Mouse (Mus musculus): Measurements from ENCODE around the gene Tmem52. TPM values are rescaled to one million over a fixed set of nuclear protein-coding genes. Genes with fewer than 3 reads are reported as not detected.

Gene Tmem52
- 1.1 TPM for polyA plus RNA-seq (2014; fragmentation: Illumina TruSeq; extraction: RNeasy Lipid Tissue Mini Kit (QIAGEN cat#74804); ENCODE audit: insufficient read depth, low read depth, low replicate concordance)

GRCm38 (mm10) chr4:155468952-155469351 lies at the start of gene Tmem52:
Tmem52 (plus strand) TSS chr4:155469114.

GRCm38 (mm10) chr4:155490990-155491504 lies 22.1 kb downstream of the Tmem52 start, which contains the start of gene Gnb1:
Gnb1 (plus strand) TSS chr4:155491361.

Other genes with a start within 250 kb of the Tmem52 start
- 36.4 TPM for gene Ski, start 246.5 kb upstream of the Tmem52 start, polyA plus RNA-seq (2014; fragmentation: Illumina TruSeq; extraction: RNeasy Lipid Tissue Mini Kit (QIAGEN cat#74804); ENCODE audit: insufficient read depth, low read depth, low replicate concordance)
- gene Faap20, start 219.3 kb upstream of the Tmem52 start, polyA plus RNA-seq (2014; fragmentation: Illumina TruSeq; extraction: RNeasy Lipid Tissue Mini Kit (QIAGEN cat#74804); ENCODE audit: insufficient read depth, low read depth, low replicate concordance) = 38.7 TPM
- gene Prkcz, start 107.8 kb upstream of the Tmem52 start, polyA plus RNA-seq (2014; fragmentation: Illumina TruSeq; extraction: RNeasy Lipid Tissue Mini Kit (QIAGEN cat#74804); ENCODE audit: insufficient read depth, low read depth, low replicate concordance) = 28.0 TPM
- gene Gabrd, start 71.0 kb upstream of the Tmem52 start, polyA plus RNA-seq (2014; fragmentation: Illumina TruSeq; extraction: RNeasy Lipid Tissue Mini Kit (QIAGEN cat#74804); ENCODE audit: insufficient read depth, low read depth, low replicate concordance) = 0.35 TPM
- gene Cfap74, start 59.9 kb upstream of the Tmem52 start, polyA plus RNA-seq (2014; fragmentation: Illumina TruSeq; extraction: RNeasy Lipid Tissue Mini Kit (QIAGEN cat#74804); ENCODE audit: insufficient read depth, low read depth, low replicate concordance) = 2.1 TPM
- 229 TPM for gene Gnb1, start 22.2 kb downstream of the Tmem52 start, polyA plus RNA-seq (2014; fragmentation: Illumina TruSeq; extraction: RNeasy Lipid Tissue Mini Kit (QIAGEN cat#74804); ENCODE audit: insufficient read depth, low read depth, low replicate concordance)
- 65.4 TPM for gene Nadk, start 93.3 kb downstream of the Tmem52 start, polyA plus RNA-seq (2014; fragmentation: Illumina TruSeq; extraction: RNeasy Lipid Tissue Mini Kit (QIAGEN cat#74804); ENCODE audit: insufficient read depth, low read depth, low replicate concordance)
- gene Slc35e2, start 132.3 kb downstream of the Tmem52 start, polyA plus RNA-seq (2014; fragmentation: Illumina TruSeq; extraction: RNeasy Lipid Tissue Mini Kit (QIAGEN cat#74804); ENCODE audit: insufficient read depth, low read depth, low replicate concordance) = 2.7 TPM
- 47.0 TPM for gene Cdk11b, start 155.7 kb downstream of the Tmem52 start, polyA plus RNA-seq (2014; fragmentation: Illumina TruSeq; extraction: RNeasy Lipid Tissue Mini Kit (QIAGEN cat#74804); ENCODE audit: insufficient read depth, low read depth, low replicate concordance)
- gene Gm10563, start 176.3 kb downstream of the Tmem52 start, polyA plus RNA-seq (2014; fragmentation: Illumina TruSeq; extraction: RNeasy Lipid Tissue Mini Kit (QIAGEN cat#74804); ENCODE audit: insufficient read depth, low read depth, low replicate concordance) = not detected
- 18.4 TPM for gene Mmp23, start 184.3 kb downstream of the Tmem52 start, polyA plus RNA-seq (2014; fragmentation: Illumina TruSeq; extraction: RNeasy Lipid Tissue Mini Kit (QIAGEN cat#74804); ENCODE audit: insufficient read depth, low read depth, low replicate concordance)
- gene Mib2, start 200.1 kb downstream of the Tmem52 start, polyA plus RNA-seq (2014; fragmentation: Illumina TruSeq; extraction: RNeasy Lipid Tissue Mini Kit (QIAGEN cat#74804); ENCODE audit: insufficient read depth, low read depth, low replicate concordance) = 23.8 TPM
- gene Fndc10, start 225.2 kb downstream of the Tmem52 start, polyA plus RNA-seq (2014; fragmentation: Illumina TruSeq; extraction: RNeasy Lipid Tissue Mini Kit (QIAGEN cat#74804); ENCODE audit: insufficient read depth, low read depth, low replicate concordance) = 2.8 TPM
- gene Ssu72, start 235.7 kb downstream of the Tmem52 start, polyA plus RNA-seq (2014; fragmentation: Illumina TruSeq; extraction: RNeasy Lipid Tissue Mini Kit (QIAGEN cat#74804); ENCODE audit: insufficient read depth, low read depth, low replicate concordance) = 76.0 TPM

All from lung, adult 10 weeks (tissue).